Mouse (Mus musculus): ENCODE measurements around the gene Gm38393. TPM values are rescaled to one million over a fixed set of nuclear protein-coding genes. Genes with fewer than 3 reads are reported as not detected.

Gm38393 gene
- 10 to 100 TPM; 49.6 to 68.9 TPM for total RNA-seq (2021)

DNA sequence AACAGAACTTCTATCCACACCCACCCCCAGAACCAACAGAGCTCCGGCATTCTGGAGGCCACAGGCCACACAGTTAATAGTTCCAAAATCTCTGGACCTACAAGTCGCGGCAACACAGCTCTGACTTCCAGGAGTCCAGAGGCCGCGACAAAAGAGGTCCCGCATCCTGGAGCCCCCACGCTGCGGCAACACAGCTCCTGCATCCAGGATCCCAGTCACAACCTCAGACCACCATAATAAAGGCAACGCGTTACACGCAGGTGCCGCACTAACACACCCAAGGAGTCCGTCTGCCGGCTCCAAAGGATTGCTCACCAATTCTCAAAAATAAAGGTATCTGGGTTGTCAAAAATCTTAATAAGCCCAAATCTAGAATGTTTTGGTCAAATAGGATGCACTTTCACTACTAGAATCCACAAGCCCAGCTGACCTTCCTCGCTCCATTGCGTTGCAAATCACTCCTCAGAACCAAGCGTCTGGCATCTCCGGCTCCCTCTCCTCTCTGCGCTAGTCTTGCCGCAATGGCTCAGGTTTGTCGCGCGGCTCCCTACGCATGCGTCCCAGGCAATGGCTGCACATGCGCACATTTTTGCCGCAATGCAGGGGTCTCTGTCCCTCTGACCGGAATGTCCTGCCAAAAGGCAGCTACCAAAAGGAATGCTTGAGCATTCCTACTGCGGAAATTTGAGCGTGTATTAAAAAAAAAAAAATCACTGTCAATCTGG, at the start of gene Gm38393, which contains the start of gene Snurf:
Gene Gm38393, minus strand, starts transcription at position 459 of the 725 bp plus-strand sequence.
Gene Snurf, minus strand, starts transcription at position 444 of the 725 bp plus-strand sequence.
- peak; percentile 60 to 77 for DNase-seq (ENCODE audit: extremely low spot score in 1 of 2, low spot score in 1 of 2)

GRCm38 (mm10) chr7:60047481-60048201, 42.8 kb upstream of the Gm38393 start:
- peak; percentile 32 to 55 for DNase-seq (ENCODE audit: extremely low spot score in 1 of 2, low spot score in 1 of 2)

DNA sequence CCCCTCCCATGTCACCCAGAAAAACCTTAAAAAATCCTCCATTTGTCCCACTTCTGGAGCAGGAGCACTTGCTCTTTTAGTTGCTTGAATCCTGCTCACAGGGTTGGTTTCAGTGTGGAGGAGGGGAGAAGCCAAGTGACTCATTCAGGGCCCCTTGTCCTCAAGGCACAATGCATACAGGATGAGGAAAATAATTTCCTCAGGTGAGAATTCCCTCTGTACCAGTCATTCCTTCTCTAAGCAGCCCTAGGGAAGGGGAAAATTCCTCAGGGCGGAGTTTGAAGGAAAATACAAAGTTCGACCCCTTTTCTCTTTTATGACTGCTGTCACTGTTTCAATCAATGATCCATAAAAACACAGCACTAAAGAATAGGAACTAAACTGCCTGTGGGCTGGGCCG, 8.3 kb upstream of the Gm38393 start:
- DNase-seq (ENCODE audit: extremely low spot score in 1 of 2, low spot score in 1 of 2) = no peak

DNA sequence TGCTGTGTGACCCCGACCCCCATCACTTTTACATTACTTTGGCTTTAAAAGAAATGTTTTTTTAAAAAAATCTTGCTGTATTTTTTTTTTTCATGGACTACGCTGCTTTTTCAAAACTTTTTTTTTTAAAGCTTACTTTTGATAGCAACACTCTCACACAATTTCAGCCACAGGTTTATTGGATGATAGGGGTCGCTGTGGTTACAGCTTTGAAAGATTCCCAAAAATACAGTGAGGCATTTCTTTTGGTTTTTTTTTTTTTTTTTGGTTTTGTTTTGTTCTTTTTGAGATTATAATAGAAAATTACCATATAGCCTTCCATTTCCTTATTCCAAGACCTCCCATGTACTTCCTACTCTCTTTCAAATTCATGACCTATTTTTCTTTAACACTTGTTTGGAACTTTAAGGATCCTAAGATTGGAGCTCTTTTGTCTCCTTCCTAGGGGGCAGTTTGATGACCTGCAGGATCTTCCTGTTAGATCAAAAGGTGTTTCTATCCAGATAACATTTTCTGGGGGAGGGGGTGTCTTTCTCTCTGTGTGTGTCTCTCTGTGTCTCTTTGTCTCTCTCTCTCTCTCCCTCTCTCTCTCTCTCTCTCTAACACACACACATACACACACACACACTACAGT, 3.0 kb upstream of the Gm38393 start:
- no peak for DNase-seq (ENCODE audit: extremely low spot score in 1 of 2, low spot score in 1 of 2)

- DNase-seq (ENCODE audit: extremely low spot score in 1 of 2, low spot score in 1 of 2) = no peak
These were observed 1.4 kb upstream of the Gm38393 start for GRCm38 (mm10) chr7:60006262-60006661.

GRCm38 (mm10) chr7:60003921-60004605, 801 bp downstream of the Gm38393 start:
- DNase-seq (ENCODE audit: extremely low spot score in 1 of 2, low spot score in 1 of 2) = peak; percentile 24 to 35

- peak in 1 of 2 experiments; percentile 10 for DNase-seq (ENCODE audit: extremely low spot score in 1 of 2, low spot score in 1 of 2)
These were observed 1.6 kb downstream of the Gm38393 start for GRCm38 (mm10) chr7:60003006-60003865.

- no peak for DNase-seq (ENCODE audit: extremely low spot score in 1 of 2, low spot score in 1 of 2)
These were observed 26.2 kb downstream of the Gm38393 start for GRCm38 (mm10) chr7:59978646-59979045.

Other genes starting within 250 kb of the Gm38393 start
- gene Snurf, start within 50 bp of the Gm38393 start, total RNA-seq (2021) = 1,000 to 10,000 TPM; 2,375 to 2,446 TPM
- gene Snrpn, start 135.2 kb upstream of the Gm38393 start, total RNA-seq (2021) = 100 to 1,000 TPM; 852 to 910 TPM

All from layer of hippocampus, postnatal 25 days (tissue).